Mouse (Mus musculus): ENCODE results near the gene Tex261.
A peak's percentile ranks its signal among the peaks of the same experiment; 100 is the strongest.

Tex261 gene

DNA sequence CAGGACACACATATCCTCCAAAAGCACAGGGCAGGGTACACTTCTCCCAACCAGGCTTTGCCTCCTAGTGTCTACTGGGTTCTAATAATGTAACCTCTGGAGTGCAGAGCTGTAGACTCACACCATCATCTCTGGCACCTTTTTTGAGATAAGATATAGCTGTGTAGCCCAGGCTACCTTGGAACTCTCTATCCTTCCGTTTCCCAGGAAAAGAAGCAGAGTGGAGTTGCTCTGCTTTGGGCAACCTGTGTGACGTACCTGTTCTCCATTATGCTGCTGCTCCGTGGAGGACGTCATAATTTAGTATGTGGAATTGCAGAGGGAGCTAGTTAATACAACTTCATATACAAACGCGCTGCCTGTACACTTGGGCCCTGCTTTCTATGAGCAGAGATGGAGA is 13.3 kb downstream of the Tex261 start, which contains the start of gene Ankrd53:
Ankrd53 (plus strand) TSS at position 301 of the 400 bp plus-strand sequence.
- DNase-seq (ENCODE audit: low spot score) = no peak

DNA sequence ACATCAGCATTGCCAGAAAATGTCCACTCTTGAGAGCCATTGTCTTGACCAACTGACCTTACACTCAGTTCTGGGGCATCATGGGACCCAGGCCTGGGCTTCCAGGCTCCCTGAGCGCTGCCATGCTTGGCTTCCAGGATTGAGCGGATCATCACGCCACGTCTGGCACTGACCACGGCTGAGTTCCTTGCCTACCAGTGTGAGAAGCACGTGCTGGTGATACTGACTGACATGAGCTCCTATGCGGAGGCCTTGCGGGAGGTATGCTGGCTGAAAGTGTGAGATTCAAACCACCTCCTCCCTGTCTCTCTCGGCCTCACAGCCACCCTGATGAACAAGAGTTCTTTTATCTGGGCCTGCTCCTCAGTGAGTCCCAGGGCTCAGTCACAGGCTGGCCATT is 19.6 kb downstream of the Tex261 start:
- DNase-seq (ENCODE audit: low spot score) = no peak

DNA sequence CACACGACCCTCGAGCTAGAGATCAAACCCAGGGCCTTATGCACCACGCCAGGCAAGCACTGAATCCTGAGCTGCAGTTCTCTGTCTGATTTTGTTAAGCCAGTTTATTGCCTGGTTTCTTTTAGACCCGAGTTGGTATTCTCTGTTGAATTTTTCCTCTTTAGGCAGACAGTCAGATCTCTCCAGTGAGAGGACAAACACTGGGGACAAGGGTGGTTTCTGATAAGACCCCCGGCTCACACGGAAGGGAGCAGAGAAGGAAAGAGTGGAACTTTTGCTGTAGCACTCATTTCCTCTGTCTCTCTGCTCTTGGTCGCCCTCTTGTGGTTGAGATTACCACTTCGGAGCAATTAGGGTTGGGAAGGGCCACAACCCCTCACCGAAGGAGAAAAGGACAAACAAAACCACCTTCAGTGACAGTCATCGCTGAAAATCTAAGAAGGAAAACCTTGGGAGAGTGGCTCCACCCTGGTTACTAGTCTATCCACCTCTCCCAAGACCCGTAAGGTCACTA is 25.4 kb downstream of the Tex261 start:
- peak; percentile 54 for DNase-seq (ENCODE audit: low spot score)

DNA sequence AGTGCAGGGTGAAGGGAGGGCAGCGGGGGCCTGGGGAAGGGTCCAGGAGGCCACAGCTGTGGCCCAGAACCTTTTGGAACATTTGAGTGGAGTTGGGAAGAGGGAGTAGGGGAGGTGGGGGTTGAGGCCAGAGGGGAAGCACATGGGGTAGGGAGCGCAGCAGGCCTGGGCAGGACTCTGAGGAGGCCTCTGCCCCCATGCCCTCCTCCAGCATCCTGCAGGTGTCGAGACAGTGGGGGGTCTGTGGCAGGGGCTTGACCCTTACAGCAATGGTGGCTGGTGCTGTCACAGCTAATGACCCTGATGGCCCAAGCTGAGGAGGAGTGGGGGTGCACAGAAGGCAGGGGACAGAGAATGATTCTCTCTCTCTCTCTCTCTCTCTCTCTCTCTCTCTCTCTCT is 26.3 kb downstream of the Tex261 start:
- DNase-seq (ENCODE audit: low spot score) = no peak

DNA sequence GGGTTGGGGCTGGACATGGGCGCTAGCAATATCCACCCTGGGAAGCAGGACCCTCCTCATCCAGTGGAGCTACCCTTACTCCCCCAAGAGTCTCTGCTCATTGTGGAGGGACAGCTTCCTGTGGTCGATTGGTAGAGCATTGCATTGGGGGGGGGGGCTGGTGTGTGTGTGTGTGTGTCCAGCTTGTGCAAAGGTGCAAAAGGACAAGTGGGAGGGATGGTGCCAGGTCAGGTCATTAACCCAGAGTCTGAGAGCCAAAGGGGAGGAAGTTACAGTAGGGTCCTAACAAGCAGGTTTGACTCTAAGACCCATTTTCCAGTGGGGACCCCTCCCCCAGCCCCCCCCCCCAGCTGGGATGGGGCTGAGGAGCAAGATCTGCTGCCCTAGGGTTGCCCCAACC is 30.1 kb downstream of the Tex261 start:
- DNase-seq (ENCODE audit: low spot score) = no peak

DNA sequence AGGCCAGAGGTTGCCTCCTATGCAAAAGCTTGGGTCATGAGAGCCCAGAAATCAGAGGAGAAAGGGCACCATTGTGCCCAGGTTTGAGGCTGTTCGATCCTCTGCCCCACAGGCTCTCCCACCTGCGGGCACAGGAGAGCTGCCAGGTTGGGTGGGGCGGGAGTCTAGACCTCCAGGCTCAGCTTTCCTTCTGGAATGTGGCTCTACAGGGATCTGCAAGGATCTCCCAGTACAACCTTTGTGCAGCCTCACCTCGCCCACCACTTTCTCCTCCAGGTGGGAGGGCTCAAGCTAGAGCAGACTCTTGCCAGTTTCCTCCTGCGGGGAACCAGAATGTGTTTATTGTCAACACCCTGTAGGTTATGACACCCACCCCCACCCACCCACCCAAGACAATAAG is 31.1 kb downstream of the Tex261 start:
- DNase-seq (ENCODE audit: low spot score) = no peak

- DNase-seq (ENCODE audit: low spot score) = no peak
Observed at GRCm38 (mm10) chr6:83744126-83744525, 31.5 kb downstream of the Tex261 start.

DNA sequence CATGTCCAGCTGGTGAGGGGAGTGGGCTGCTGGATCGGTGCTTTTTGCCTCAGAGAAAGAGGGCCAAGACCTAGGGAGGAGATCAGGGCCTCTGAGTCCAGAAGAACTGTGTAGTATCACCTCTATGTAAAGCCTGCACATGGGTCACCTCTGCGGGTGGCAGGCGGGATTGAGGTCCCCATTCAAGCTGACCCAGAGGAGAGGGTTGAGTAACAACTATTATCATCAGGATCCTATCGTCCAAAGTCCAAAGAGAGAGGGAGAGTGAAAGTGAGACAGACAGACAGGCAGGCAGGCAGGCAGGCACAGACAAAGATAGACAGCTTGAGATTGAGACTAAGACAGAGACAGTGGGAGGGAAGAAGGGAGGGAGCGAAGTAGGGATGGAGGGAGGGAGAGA is 32.4 kb downstream of the Tex261 start:
- no peak for DNase-seq (ENCODE audit: low spot score)

DNA sequence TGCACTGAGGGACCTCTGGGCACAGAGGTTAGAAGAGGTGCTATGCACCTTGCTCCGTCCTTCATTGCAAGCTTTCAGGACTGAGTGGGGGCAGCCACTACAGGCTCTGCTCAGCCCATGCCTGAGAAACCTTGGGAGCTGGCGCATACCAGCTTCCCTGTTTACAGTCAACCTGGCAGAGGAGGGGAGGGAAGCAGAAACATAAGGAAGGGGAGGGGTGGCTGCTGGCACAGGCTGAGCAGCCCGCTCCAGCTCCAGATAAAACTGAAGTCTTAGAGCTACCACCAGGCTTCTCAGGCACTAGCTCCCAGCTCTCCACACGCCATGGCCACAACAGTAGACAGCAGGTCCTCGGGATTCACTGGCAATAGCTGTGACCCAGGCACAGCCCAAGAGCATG is 32.9 kb downstream of the Tex261 start, which contains the start of gene Atp6v1b1:
Atp6v1b1 (plus strand) TSS at position 230 of the 400 bp plus-strand sequence.
- DNase-seq (ENCODE audit: low spot score) = no peak

DNA sequence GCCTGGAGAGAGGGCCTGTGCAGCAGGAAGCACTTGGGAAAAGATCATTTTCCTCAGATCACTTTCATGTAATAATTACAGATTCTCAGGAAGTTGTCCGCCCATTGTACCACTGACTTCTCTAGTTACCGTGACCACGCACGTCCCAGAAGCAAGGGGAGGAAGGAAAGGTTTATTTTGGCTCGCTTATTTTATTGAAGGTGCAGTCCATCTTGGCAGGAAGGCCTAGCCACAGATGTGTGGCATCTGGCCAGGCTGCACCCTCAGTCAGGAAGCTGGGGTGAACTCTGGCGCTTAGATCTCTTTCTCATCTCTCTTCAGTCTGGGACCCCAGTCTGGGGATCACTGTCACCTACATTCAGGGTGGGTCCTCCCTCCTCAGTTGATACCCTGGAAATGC is 37.0 kb downstream of the Tex261 start:
- no peak for DNase-seq (ENCODE audit: low spot score)

- DNase-seq (ENCODE audit: low spot score) = no peak
Observed at GRCm38 (mm10) chr6:83737311-83737710, 38.3 kb downstream of the Tex261 start.

DNA sequence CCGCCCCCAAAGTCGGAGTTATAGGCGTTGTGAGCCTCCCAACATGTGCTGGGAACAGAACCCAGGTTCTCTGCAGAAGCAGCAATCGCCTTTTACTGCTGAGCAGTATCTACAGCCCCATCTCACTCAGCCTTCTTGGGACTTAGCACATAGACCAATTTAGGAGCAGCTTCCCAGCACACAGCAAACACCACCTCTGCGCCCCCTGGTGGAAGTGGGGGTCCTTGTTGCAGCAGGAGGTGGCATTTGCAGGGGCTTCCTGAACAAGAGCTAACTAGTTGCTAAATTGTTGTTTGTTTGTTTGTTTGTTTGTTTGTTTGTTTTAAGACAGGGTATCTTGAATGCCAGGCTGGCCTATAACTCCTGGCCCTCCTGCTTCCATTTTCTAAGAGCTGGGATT is 44.5 kb downstream of the Tex261 start:
- peak; percentile 79 for DNase-seq (ENCODE audit: low spot score)

- no peak for DNase-seq (ENCODE audit: low spot score)
Observed at GRCm38 (mm10) chr6:83729350-83729970, 46.2 kb downstream of the Tex261 start.

- no peak for DNase-seq (ENCODE audit: low spot score)
Observed at GRCm38 (mm10) chr6:83728488-83728887, 47.1 kb downstream of the Tex261 start.

DNA sequence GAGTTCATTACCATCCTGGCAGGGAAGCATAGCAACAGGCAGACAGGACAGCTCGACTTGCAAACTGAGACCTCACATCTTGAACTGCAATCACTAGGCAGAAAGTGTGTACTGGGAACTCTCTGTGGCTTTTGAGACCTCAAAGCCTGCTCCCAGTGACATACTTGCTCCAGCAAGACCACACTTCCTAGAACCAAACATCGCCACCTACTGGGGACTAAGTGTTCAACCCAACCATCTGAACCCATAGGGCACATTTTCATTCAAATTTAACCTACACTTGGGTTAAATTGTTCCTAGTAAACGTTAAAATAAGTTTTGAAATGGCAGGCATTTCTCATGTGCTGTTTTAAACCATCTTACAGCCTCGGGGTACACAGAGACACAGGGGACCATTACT is 48.4 kb downstream of the Tex261 start:
- DNase-seq (ENCODE audit: low spot score) = no peak

GRCm38 (mm10) chr6:83722526-83722925 is 53.1 kb downstream of the Tex261 start:
- peak; percentile 54 for DNase-seq (ENCODE audit: low spot score)

All from MN1 (cell line).